Mouse (Mus musculus): ENCODE measurements at regions not wholly inside any gene's neighbourhood (a gene's known extent, or its start where the extent isn't known, plus 50 kb on each side); places are given as distances from the start of the nearest gene placed in this dataset.

- no peak for DNase-seq
Measured at GRCm38 (mm10) chr5:116897391-116897790, 218.5 kb downstream of the Suds3 start.

- no peak for DNase-seq
Measured at GRCm38 (mm10) chr5:116895036-116895783, 220.7 kb downstream of the Suds3 start.

GRCm38 (mm10) chr5:116894575-116894974 lies 221.3 kb downstream of the Suds3 start:
- DNase-seq, result no peak

GRCm38 (mm10) chr5:116892877-116893276 lies 223.0 kb downstream of the Suds3 start:
- no peak for DNase-seq

- no peak for DNase-seq
Measured at GRCm38 (mm10) chr5:116889224-116889623, 226.7 kb downstream of the Suds3 start.

GRCm38 (mm10) chr5:116886181-116887136 lies 229.5 kb downstream of the Suds3 start:
- peak; percentile 42 for DNase-seq

- no peak for DNase-seq
Measured at GRCm38 (mm10) chr5:116879761-116880160, 236.2 kb downstream of the Suds3 start.

GRCm38 (mm10) chr5:116874941-116875340 lies 241.0 kb downstream of the Suds3 start:
- DNase-seq, result no peak

- DNase-seq, result no peak
Measured at GRCm38 (mm10) chr5:116868115-116868514, 247.8 kb downstream of the Suds3 start.

GRCm38 (mm10) chr5:116864275-116864674 lies 251.6 kb downstream of the Suds3 start:
- no peak for DNase-seq

- no peak for DNase-seq
Measured at GRCm38 (mm10) chr5:116852691-116853090, 261.1 kb upstream of the Srrm4 start.

GRCm38 (mm10) chr5:116831874-116832273 lies 240.3 kb upstream of the Srrm4 start:
- no peak for DNase-seq

GRCm38 (mm10) chr5:116829771-116830170 lies 238.2 kb upstream of the Srrm4 start:
- DNase-seq, result peak; percentile 1

- DNase-seq, result no peak
Measured at GRCm38 (mm10) chr5:116823260-116823659, 231.6 kb upstream of the Srrm4 start.

- no peak for DNase-seq
Measured at GRCm38 (mm10) chr5:116822141-116822540, 230.5 kb upstream of the Srrm4 start.

- no peak for DNase-seq
Measured at GRCm38 (mm10) chr5:116809799-116810198, 218.2 kb upstream of the Srrm4 start.

GRCm38 (mm10) chr5:116809001-116809759 lies 217.6 kb upstream of the Srrm4 start:
- DNase-seq, result no peak

- DNase-seq, result no peak
Measured at GRCm38 (mm10) chr5:116797460-116797859, 205.8 kb upstream of the Srrm4 start.

GRCm38 (mm10) chr5:116795169-116795568 lies 203.6 kb upstream of the Srrm4 start:
- DNase-seq, result no peak

GRCm38 (mm10) chr5:116790419-116790818 lies 198.8 kb upstream of the Srrm4 start:
- no peak for DNase-seq

- DNase-seq, result no peak
Measured at GRCm38 (mm10) chr5:116789859-116790258, 198.2 kb upstream of the Srrm4 start.

- no peak for DNase-seq
Measured at GRCm38 (mm10) chr5:116776450-116776849, 184.8 kb upstream of the Srrm4 start.

GRCm38 (mm10) chr5:116766261-116766660 lies 174.6 kb upstream of the Srrm4 start:
- no peak for DNase-seq
